Mouse (Mus musculus): ENCODE measurements around the gene Lrrc20. TPM values are rescaled to one million over a fixed set of nuclear protein-coding genes. Genes with fewer than 3 reads are reported as not detected.

Gene Lrrc20
- polyA plus RNA-seq, 1 experiment from 2014 or later = 14.5 TPM

DNA sequence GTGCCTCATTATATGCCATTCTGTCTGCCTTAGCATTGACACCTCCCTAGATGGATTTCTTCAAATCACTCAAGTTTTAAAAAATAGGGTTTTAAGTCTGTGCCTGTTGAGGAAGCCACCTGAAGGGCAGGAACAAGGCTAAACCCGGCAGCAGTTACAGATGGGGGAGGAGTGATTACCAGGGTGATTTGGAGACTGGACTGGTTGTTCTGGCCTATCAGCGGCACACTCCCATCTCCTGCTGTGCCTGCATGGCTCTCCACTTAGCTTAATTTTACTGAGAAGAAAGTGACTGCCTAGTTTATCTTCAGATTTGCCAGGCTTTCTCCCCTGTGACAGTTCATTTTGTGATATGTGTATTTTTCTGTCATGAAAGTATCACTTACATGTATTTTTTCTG lies 43.9 kb downstream of the Lrrc20 start:
- Histone ChIP-seq H3K9me3 (replicated peaks) (no peaks in the 10 kb centered on the region), H3K27me3 (replicated peaks) (no peaks in the 10 kb centered on the region), H3K4me3 (replicated peaks) (no peak overlapping the region), H3K4me2 (no peak overlapping the region), H3K27ac (replicated peaks) (no peak overlapping the region), H3K36me3 (no peaks in the 10 kb centered on the region), H3K4me1 (peaks cover 13% of the 10 kb centered on the region), H3K9ac (replicated peaks) (no peak overlapping the region)
- 29% methylated on average over 2 of the region's 2 CpGs for WGBS
- no peak for ATAC-seq (ENCODE audit: low FRiP score)

- Histone ChIP-seq H3K4me3 (replicated peaks) (no peak overlapping the region), H3K36me3 (no peaks in the 10 kb centered on the region), H3K4me1 (peaks cover 13% of the 10 kb centered on the region), H3K9me3 (replicated peaks) (no peaks in the 10 kb centered on the region), H3K4me2 (no peak overlapping the region), H3K27ac (replicated peaks) (no peak overlapping the region), H3K9ac (replicated peaks) (no peak overlapping the region), H3K27me3 (replicated peaks) (no peaks in the 10 kb centered on the region)
- WGBS = 75% methylated on average over 6 of the region's 6 CpGs
- no peak for ATAC-seq (ENCODE audit: low FRiP score)
Observed at GRCm38 (mm10) chr10:61520714-61521113, 45.1 kb downstream of the Lrrc20 start.

GRCm38 (mm10) chr10:61530936-61531335 lies 55.3 kb downstream of the Lrrc20 start:
- Histone ChIP-seq H3K4me1 (peaks cover 32% of the 10 kb centered on the region), H3K4me2 (no peak overlapping the region), H3K9ac (replicated peaks) (no peak overlapping the region), H3K36me3 (0 out of 2 replicates have a peak, but pooled peaks cover 5% of the 10 kb centered on the region), H3K27ac (replicated peaks) (no peak overlapping the region), H3K9me3 (replicated peaks) (no peaks in the 10 kb centered on the region), H3K27me3 (replicated peaks) (no peaks in the 10 kb centered on the region), H3K4me3 (replicated peaks) (no peak overlapping the region)
- ATAC-seq (ENCODE audit: low FRiP score) = no peak
- 91% methylated on average over 3 of the region's 3 CpGs for WGBS

DNA sequence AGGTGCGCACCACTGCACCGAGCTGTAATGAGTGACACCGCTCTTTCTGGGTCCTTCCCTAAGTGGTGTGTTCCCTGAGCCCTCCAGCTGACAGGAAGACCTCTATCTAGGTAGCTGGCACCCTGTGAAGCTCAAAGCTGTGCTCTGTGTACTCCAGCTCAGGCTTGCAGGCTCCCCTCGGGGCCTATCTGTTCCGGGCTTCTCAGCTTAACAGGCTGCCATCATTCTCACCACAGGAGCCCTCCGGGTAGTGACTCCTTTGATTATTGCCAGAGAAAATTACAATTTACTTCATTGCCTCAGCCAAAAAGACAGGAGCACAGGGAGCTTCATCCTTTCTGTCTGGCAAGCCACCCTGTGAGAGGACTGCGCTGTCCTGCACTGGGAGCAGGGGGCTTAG lies 57.7 kb downstream of the Lrrc20 start:
- Histone ChIP-seq H3K36me3 (0 out of 2 replicates have a peak, but pooled peaks cover 5% of the 10 kb centered on the region), H3K4me3 (replicated peaks) (no peak overlapping the region), H3K9ac (replicated peaks) (no peak overlapping the region), H3K27me3 (replicated peaks) (no peaks in the 10 kb centered on the region), H3K4me2 (no peak overlapping the region), H3K27ac (replicated peaks) (peak overlapping the region; percentile 56; the same call in 1 of the 2 replicates), H3K4me1 (peaks cover 52% of the 10 kb centered on the region), H3K9me3 (replicated peaks) (no peaks in the 10 kb centered on the region)
- no peak for ATAC-seq (ENCODE audit: low FRiP score)
- 49% methylated on average over 7 of the region's 7 CpGs for WGBS

- Histone ChIP-seq H3K9ac (replicated peaks) (no peak overlapping the region), H3K4me3 (replicated peaks) (no peak overlapping the region), H3K4me2 (no peak overlapping the region), H3K4me1 (peaks cover 56% of the 10 kb centered on the region), H3K27ac (replicated peaks) (peak overlapping the region; percentile 56), H3K36me3 (no peaks in the 10 kb centered on the region), H3K27me3 (replicated peaks) (no peaks in the 10 kb centered on the region), H3K9me3 (replicated peaks) (no peaks in the 10 kb centered on the region)
- ATAC-seq (ENCODE audit: low FRiP score) = peak; percentile 33
- WGBS = 22% methylated on average over 3 of the region's 3 CpGs
Observed at GRCm38 (mm10) chr10:61534371-61535101, 58.9 kb downstream of the Lrrc20 start.

DNA sequence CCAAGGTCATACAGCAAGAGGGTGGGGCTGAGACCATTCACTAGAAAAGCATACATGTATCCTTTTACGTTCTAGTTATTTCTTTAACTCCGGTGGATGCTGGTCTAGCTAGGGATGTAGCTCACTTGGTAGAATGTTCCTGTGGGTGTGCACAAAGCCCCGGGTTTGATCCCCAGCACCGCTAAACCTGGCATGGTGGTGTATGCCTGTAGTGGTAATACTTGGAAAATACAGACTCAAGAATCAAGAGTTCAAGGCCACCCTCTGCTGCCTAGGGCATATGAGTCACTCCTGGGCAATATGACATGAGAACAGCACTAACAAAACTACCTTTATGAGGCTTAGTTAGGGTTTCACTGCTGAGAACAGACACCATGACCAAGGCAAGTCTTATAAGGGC lies 59.8 kb downstream of the Lrrc20 start:
- H3K9me3 ChIP-seq (replicated peaks) = no peaks in the 10 kb centered on the region
- H3K4me1 ChIP-seq = peaks cover 56% of the 10 kb centered on the region
- H3K36me3 ChIP-seq = no peaks in the 10 kb centered on the region
- no peak overlapping the region for H3K4me3 ChIP-seq (replicated peaks)
- H3K27me3 ChIP-seq (replicated peaks) = no peaks in the 10 kb centered on the region
- H3K27ac ChIP-seq (replicated peaks) = peak overlapping the region; percentile 56
- H3K9ac ChIP-seq (replicated peaks) = no peak overlapping the region
- WGBS = 76% methylated on average over 4 of the region's 4 CpGs
- no peak for ATAC-seq (ENCODE audit: low FRiP score)
- H3K4me2 ChIP-seq = no peak overlapping the region

DNA sequence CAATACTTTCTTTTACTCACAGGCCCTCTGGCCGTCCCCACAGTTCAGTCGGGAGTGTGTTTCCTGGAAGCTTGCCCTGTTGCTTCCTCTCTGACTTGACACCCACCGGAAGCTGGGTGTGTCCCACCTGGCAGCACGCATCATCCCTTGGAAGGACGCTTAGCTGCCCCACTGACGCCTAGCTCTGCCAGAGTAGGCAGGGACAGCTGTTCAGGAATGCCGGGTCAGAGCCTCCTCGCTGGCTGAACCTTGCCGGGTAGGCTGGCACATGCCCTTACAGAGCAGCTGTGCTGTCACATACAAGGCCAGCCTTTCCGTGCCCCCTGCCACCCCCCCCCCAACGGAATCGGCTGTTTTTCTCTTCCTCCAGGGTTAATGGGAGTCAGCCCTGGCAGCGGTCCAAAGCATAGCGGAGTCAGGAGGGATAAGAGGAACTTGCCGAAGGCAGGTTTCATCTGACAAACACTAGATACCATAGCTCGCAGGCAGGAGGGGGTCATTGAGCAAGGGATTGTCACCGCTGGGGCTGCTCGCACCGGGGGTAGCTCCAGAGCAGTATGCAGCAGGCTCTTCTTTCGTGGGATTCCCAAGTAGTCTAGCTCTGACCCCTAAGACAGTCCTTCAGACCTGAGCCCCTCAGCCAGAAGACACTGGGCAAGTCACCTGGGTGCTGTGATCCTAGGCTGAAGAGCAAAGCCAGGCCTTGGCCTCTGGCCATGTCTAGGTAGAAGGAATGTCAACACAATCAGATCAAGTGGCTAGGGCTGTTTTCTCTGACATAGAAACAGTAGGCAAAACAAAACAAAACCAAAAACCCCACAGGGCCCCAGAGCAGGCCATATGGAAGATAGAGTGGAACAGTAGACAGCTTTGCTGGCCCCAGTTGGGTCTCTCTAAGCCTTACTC lies 60.8 kb downstream of the Lrrc20 start:
- H3K27ac ChIP-seq (replicated peaks) = peak overlapping the region; percentile 56
- H3K27me3 ChIP-seq (replicated peaks) = no peaks in the 10 kb centered on the region
- H3K9me3 ChIP-seq (replicated peaks) = no peaks in the 10 kb centered on the region
- no peak overlapping the region for H3K9ac ChIP-seq (replicated peaks)
- H3K36me3 ChIP-seq = no peaks in the 10 kb centered on the region
- peaks cover 56% of the 10 kb centered on the region for H3K4me1 ChIP-seq
- H3K4me2 ChIP-seq = 0 out of 2 replicates have a peak overlapping the region, but pooled peaks have one; percentile 9
- WGBS = 34% methylated on average over 20 of the region's 20 CpGs
- no peak for ATAC-seq (ENCODE audit: low FRiP score)
- H3K4me3 ChIP-seq (replicated peaks) = no peak overlapping the region

DNA sequence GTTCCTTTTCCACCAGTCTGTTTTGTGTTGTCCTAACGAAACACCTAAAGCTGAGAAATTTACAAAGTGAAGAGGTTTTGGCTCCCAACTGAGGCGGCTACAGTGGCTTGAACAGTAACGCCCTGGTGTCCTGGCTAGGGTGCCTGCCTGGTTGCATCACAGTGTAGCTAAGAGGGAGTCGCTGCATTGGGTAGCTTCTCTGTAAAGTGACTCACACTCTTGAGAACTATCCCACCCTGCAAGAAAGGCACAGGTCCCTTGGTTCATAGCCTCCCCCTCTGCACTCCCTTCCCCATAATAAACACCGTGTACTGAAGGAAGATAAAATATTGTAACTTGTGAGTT lies 61.4 kb downstream of the Lrrc20 start:
- 82% methylated on average over 5 of the region's 5 CpGs for WGBS
- no peak overlapping the region for H3K4me2 ChIP-seq
- ATAC-seq (ENCODE audit: low FRiP score) = no peak
- H3K9me3 ChIP-seq (replicated peaks) = no peaks in the 10 kb centered on the region
- no peak overlapping the region for H3K27ac ChIP-seq (replicated peaks)
- peaks cover 56% of the 10 kb centered on the region for H3K4me1 ChIP-seq
- no peak overlapping the region for H3K4me3 ChIP-seq (replicated peaks)
- no peaks in the 10 kb centered on the region for H3K36me3 ChIP-seq
- H3K9ac ChIP-seq (replicated peaks) = no peak overlapping the region
- no peaks in the 10 kb centered on the region for H3K27me3 ChIP-seq (replicated peaks)

DNA sequence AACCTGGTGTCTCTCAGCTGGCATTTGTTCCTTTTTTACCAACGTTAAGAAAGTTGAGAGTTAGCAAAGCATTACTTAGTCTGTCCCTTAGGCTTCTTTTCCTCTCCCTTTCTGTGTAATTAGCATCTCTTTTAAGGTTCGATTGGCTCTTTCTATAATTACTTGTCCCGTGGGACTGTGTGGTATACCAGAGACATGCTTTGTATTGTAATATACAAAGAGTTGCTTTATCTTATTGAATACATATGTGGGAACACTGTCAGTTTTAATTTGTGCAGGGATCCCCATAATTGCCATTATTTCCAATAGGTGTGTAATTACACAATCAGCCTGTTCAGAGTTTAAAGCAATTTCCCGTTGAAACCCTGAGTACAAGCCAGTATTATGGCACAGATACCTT lies 62.8 kb downstream of the Lrrc20 start:
- peak; percentile 13; the same call in 1 of the 2 replicates for ATAC-seq (ENCODE audit: low FRiP score)
- H3K4me1 ChIP-seq = peaks cover 53% of the 10 kb centered on the region
- H3K36me3 ChIP-seq = no peaks in the 10 kb centered on the region
- no peaks in the 10 kb centered on the region for H3K9me3 ChIP-seq (replicated peaks)
- no peak overlapping the region for H3K9ac ChIP-seq (replicated peaks)
- WGBS = 21% methylated on average over 4 of the region's 4 CpGs
- no peak overlapping the region for H3K27ac ChIP-seq (replicated peaks)
- no peak overlapping the region for H3K4me3 ChIP-seq (replicated peaks)
- H3K27me3 ChIP-seq (replicated peaks) = no peaks in the 10 kb centered on the region
- H3K4me2 ChIP-seq = no peak overlapping the region

DNA sequence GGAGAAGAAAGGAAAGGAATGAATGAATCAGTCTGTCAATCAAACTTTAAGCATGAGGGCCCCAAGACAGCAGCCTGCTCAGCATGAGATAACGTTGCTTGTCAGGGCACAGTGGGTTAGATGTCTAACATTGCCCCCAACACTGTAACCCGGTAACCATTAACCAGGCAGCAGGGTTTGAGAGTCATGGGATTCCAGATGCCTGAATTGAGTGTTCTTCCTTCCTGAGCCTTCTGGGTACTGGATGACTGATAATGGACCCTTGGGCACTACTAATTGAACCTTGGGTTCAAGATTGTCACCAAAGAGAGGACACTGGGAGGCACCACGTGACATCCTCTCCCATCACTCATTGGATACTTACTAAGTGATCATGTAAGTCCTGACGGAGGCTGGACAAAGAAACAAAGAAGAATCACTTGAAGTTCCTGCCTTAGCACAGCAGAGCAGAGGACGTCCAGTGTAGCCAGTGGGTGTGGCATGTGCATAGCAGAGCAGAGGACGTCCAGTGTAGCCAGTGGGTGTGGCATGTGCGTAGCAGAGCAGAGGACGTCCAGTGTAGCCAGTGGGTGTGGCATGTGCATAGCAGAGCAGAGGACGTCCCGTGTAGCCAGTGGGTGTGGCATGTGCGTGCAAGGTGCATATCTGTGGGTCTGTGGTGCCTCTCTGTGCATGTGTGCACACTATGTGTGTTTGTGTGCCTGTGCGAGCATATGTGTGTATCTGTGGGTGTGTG lies 68.7 kb downstream of the Lrrc20 start:
- no peaks in the 10 kb centered on the region for H3K36me3 ChIP-seq
- 54% methylated on average over 12 of the region's 12 CpGs for WGBS
- H3K4me3 ChIP-seq (replicated peaks) = no peak overlapping the region
- H3K27ac ChIP-seq (replicated peaks) = no peak overlapping the region
- H3K4me1 ChIP-seq = peaks cover 6% of the 10 kb centered on the region; the same call in 1 of the 2 replicates
- ATAC-seq (ENCODE audit: low FRiP score) = no peak
- H3K27me3 ChIP-seq (replicated peaks) = no peaks in the 10 kb centered on the region
- no peak overlapping the region for H3K9ac ChIP-seq (replicated peaks)
- H3K9me3 ChIP-seq (replicated peaks) = no peaks in the 10 kb centered on the region
- H3K4me2 ChIP-seq = no peak overlapping the region

DNA sequence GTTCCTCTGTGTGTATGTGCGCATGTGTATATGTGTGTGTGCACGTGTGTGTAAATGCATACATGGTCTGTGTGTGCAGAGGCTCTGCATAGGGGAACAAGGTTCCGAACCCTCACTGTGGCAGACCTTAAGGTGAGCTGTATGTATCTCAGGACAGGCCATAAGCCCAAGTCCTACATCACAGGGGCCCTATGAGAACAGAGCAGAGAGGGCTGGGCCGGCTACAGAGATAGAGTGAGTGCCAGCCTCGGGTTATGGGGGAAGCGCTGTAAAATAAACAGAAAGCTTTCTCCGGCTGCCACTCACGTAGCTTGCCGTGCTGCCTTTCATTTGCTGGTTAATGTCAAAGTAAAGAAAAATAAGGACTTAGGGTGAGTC lies 69.3 kb downstream of the Lrrc20 start:
- H3K27me3 ChIP-seq (replicated peaks) = no peaks in the 10 kb centered on the region
- H3K4me1 ChIP-seq = peaks cover 8% of the 10 kb centered on the region; the same call in 1 of the 2 replicates
- no peak overlapping the region for H3K4me3 ChIP-seq (replicated peaks)
- ATAC-seq (ENCODE audit: low FRiP score) = 0 out of 2 replicates have a peak, but pooled peaks have one; percentile 13
- no peak overlapping the region for H3K4me2 ChIP-seq
- 67% methylated on average over 9 of the region's 9 CpGs for WGBS
- H3K9ac ChIP-seq (replicated peaks) = no peak overlapping the region
- H3K27ac ChIP-seq (replicated peaks) = no peak overlapping the region
- no peaks in the 10 kb centered on the region for H3K9me3 ChIP-seq (replicated peaks)
- no peaks in the 10 kb centered on the region for H3K36me3 ChIP-seq

All from neural tube, embryonic 15.5 days (tissue).